Comparison of ENCODE assay signal across 9 mouse cellular contexts in genomic region chr19:53809185-53809861, GRCm38 (mm10).
DNase-seq lines count a peak whose midpoint lies in the region; ATAC-seq and TF ChIP-seq lines count a peak whose summit lies in the region.
"Had no signal": no experiment of that assay in that cellular context is flagged by ENCODE, and none has a peak within 500 bp of the region (broad histone marks: within the 10 kb centered on the region; RNA-seq: fewer than 3 reads in every experiment).

No protein-coding gene starts in this region.

- no peaks in the 10 kb centered on the region for H3K9me3 ChIP-seq in kidney, embryonic 14.5 days (ENCODE audit: control insufficient read depth, low read length)
- no peaks in the 10 kb centered on the region for H3K9me3 ChIP-seq in G1E (replicated peaks)
- no peaks in the 10 kb centered on the region for H3K9me3 ChIP-seq in heart, embryonic 15.5 days (replicated peaks)
- no peaks in the 10 kb centered on the region for H3K9me3 ChIP-seq in liver, embryonic 16.5 days (replicated peaks; ENCODE audit: control insufficient read depth, low read length)

- peaks cover 30% of the 10 kb centered on the region for H3K4me1 ChIP-seq in kidney, embryonic 14.5 days (ENCODE audit: control insufficient read depth, insufficient read depth, low read length)
- peaks cover 88% of the 10 kb centered on the region for H3K4me1 ChIP-seq in G1E (ENCODE audit: insufficient read depth, low read depth, low read length)
- peaks cover 75% of the 10 kb centered on the region for H3K4me1 ChIP-seq in heart, embryonic 15.5 days (replicated peaks)
- peaks cover 27% of the 10 kb centered on the region for H3K4me1 ChIP-seq in liver, embryonic 16.5 days (ENCODE audit: control insufficient read depth, low read depth, low read length)

- H3K36me3 ChIP-seq in kidney, embryonic 14.5 days (ENCODE audit: control insufficient read depth, insufficient read depth, low read length), result no peaks in the 10 kb centered on the region
- H3K36me3 ChIP-seq in G1E (replicated peaks), result peaks cover 6% of the 10 kb centered on the region
- peaks cover 13% of the 10 kb centered on the region; the same call in 1 of the 2 replicates for H3K36me3 ChIP-seq in heart, embryonic 15.5 days
- no peaks in the 10 kb centered on the region for H3K36me3 ChIP-seq in liver, embryonic 16.5 days (ENCODE audit: control insufficient read depth, insufficient read depth)

- 60% methylated on average over 7 of the region's 7 CpGs for WGBS in kidney, embryonic 14.5 days
- 19% methylated on average over 7 of the region's 7 CpGs for WGBS in heart, embryonic 15.5 days
- WGBS in liver, embryonic 16.5 days (ENCODE audit: insufficient replicate concordance), result 20% methylated on average over 7 of the region's 7 CpGs

- no peak overlapping the region for H3K9ac ChIP-seq in kidney, embryonic 14.5 days (ENCODE audit: low read depth, low read length)
- H3K9ac ChIP-seq in heart, embryonic 15.5 days, result no peak overlapping the region
- no peak overlapping the region for H3K9ac ChIP-seq in liver, embryonic 16.5 days (ENCODE audit: low read depth, low read length)

- no peaks in the 10 kb centered on the region for H3K27me3 ChIP-seq in kidney, embryonic 14.5 days (ENCODE audit: control insufficient read depth, insufficient read depth, low read length)
- peaks cover 10% of the 10 kb centered on the region; the same call in 1 of the 2 replicates for H3K27me3 ChIP-seq in G1E (ENCODE audit: insufficient read depth, low read length)
- H3K27me3 ChIP-seq in heart, embryonic 15.5 days, result no peaks in the 10 kb centered on the region
- H3K27me3 ChIP-seq in liver, embryonic 16.5 days (ENCODE audit: control insufficient read depth, insufficient read depth, low read depth, low read length), result no peaks in the 10 kb centered on the region
- H3K27me3 ChIP-seq: Patski had no signal

- no peak overlapping the region for H3K4me3 ChIP-seq in kidney, embryonic 14.5 days (ENCODE audit: low read length)
- peak overlapping the region; percentile 61; the same call in 1 of the 2 replicates for H3K4me3 ChIP-seq in G1E (ENCODE audit: low read depth, low read length)
- H3K4me3 ChIP-seq in heart, embryonic 15.5 days, result no peak overlapping the region
- no peak overlapping the region for H3K4me3 ChIP-seq in liver, embryonic 16.5 days (ENCODE audit: low read depth, low read length)

- no peak for TF ChIP-seq CTCF in G1E (IDR thresholded peaks at IDR 0.05; ENCODE audit: low read depth, low read length)

- no peak overlapping the region for H3K4me2 ChIP-seq in kidney, embryonic 14.5 days (replicated peaks; ENCODE audit: low read depth, low read length)
- peak overlapping the region; percentile 24 for H3K4me2 ChIP-seq in heart, embryonic 15.5 days
- H3K4me2 ChIP-seq in liver, embryonic 16.5 days (ENCODE audit: low read depth, low read length), result peak overlapping the region; percentile 44

- ATAC-seq in kidney, embryonic 14.5 days (ENCODE audit: low FRiP score, low TSS enrichment), result no peak
- peak; percentile 36; the same call in 1 of the 2 replicates for ATAC-seq in G1E (ENCODE audit: extremely low read depth, insufficient number of reproducible peaks, low FRiP score, poor library complexity, severe bottlenecking)
- no peak for ATAC-seq in heart, embryonic 15.5 days (replicated peaks; ENCODE audit: insufficient number of reproducible peaks, insufficient read depth, low FRiP score, low read depth)
- peak; percentile 70 for ATAC-seq in liver, embryonic 16.5 days (ENCODE audit: low read depth)
- ATAC-seq in monocyte, adult 5-6 weeks (replicated peaks; ENCODE audit: insufficient number of reproducible peaks, low FRiP score, low TSS enrichment, poor library complexity, severe bottlenecking), result no peak
- ATAC-seq: Patski had no signal

- no peak for DNase-seq in kidney, postnatal 25 days
- no peak for DNase-seq in G1E (ENCODE audit: low spot score)
- no peak for DNase-seq in cerebellum, adult 11 months
- DNase-seq in embryo, embryonic 9.5 days (ENCODE audit: extremely low spot score), result no peak

- H3K27ac ChIP-seq in kidney, embryonic 14.5 days (ENCODE audit: low read depth, low read length), result peak overlapping the region; percentile 45; the same call in 1 of the 2 replicates
- H3K27ac ChIP-seq in heart, embryonic 15.5 days, result peak overlapping the region; percentile 59
- H3K27ac ChIP-seq in liver, embryonic 16.5 days (ENCODE audit: low read length), result peak overlapping the region; percentile 72

Comparison
In these comparisons a context has a peak if more than half of its experiments do, and no peak if none do; other contexts are left out.
1. ATAC-seq: peak in G1E (single experiment) and liver, embryonic 16.5 days (single experiment); none in kidney, embryonic 14.5 days (single experiment), heart, embryonic 15.5 days (single experiment) and monocyte, adult 5-6 weeks (single experiment).
2. Peak in every context shown above with its lines, with median percentiles within 50 percentile points of each other: H3K27ac ChIP-seq.